Mouse (Mus musculus) myocyte (in vitro differentiated cells): ENCODE results near the gene Lyrm7. TPM values are rescaled to one million over a fixed set of nuclear protein-coding genes. Genes with fewer than 3 reads are reported as not detected.

ENCODE experiments used
- H3K27me3 ChIP-seq: one replicate; pipeline ENCODE4 v1.6.1; 2011; ENCODE audit not compliant: control insufficient read depth, insufficient read depth, insufficient read length
- H3K36me3 ChIP-seq: one replicate; pipeline ENCODE4 v1.6.1; 2011; ENCODE audit not compliant: control insufficient read depth, insufficient read depth
- H3K4me2 ChIP-seq: one replicate; pipeline ENCODE4 v1.6.1; 2011; ENCODE audit warnings: low read depth, control low read depth
- H3K4me3 ChIP-seq: one replicate; pipeline ENCODE4 v1.5.1; 2011; ENCODE audit warnings: mild to moderate bottlenecking, control low read depth, moderate library complexity
- H3K79me2 ChIP-seq: one replicate; pipeline ENCODE4 v1.6.1; 2011; ENCODE audit not compliant: control insufficient read depth, insufficient read depth
- H3ac ChIP-seq: one replicate; pipeline ENCODE4 v1.6.1; 2011; ENCODE audit not compliant: control insufficient read depth, insufficient read length
- CEBPB ChIP-seq: IDR thresholded peaks from 2 replicates; pipeline ENCODE4 v1.6.1; 2011; ENCODE audit warnings: mild to moderate bottlenecking, moderate library complexity; ENCODE audit not compliant: poor library complexity, insufficient read depth, severe bottlenecking
- E2F4 ChIP-seq: IDR thresholded peaks from one replicate; pipeline ENCODE4 v1.6.1; 2011; ENCODE audit warnings: mild to moderate bottlenecking, control low read depth, moderate library complexity; ENCODE audit not compliant: insufficient read depth
- MAX ChIP-seq: IDR thresholded peaks from one replicate; pipeline ENCODE4 v1.6.1; 2011; ENCODE audit warnings: low read depth, mild to moderate bottlenecking, control low read depth
- MYOD1 ChIP-seq, 3 experiments: IDR thresholded peaks; one replicate each; pipeline ENCODE4 v1.6.1; 2011; ENCODE audit warnings: control low read depth in 2 of 3, low read depth in 2 of 3, mild to moderate bottlenecking in 2 of 3, moderate library complexity in 1 of 3; ENCODE audit not compliant: insufficient read length in 2 of 3, control insufficient read depth in 1 of 3
- MYOG ChIP-seq, 3 experiments: IDR thresholded peaks; one replicate each; pipeline ENCODE4 v1.6.1; 2011; ENCODE audit warnings: control low read depth in 2 of 3, low read depth in 2 of 3, mild to moderate bottlenecking in 2 of 3; ENCODE audit not compliant: insufficient read length in 2 of 3, control insufficient read depth in 1 of 3, insufficient read depth in 1 of 3
- POLR2A ChIP-seq: IDR thresholded peaks from one replicate; pipeline ENCODE4 v1.6.1; 2011; ENCODE audit warnings: low read depth, mild to moderate bottlenecking, control low read depth, moderate library complexity; ENCODE audit not compliant: insufficient read length
- POLR2AphosphoS2 ChIP-seq: IDR thresholded peaks from one replicate; pipeline ENCODE4 v1.6.1; 2011; ENCODE audit warnings: low read depth, control low read depth; ENCODE audit not compliant: insufficient read length
- REST ChIP-seq: IDR thresholded peaks from one replicate; pipeline ENCODE4 v1.6.1; 2011; ENCODE audit warnings: mild to moderate bottlenecking, control low read depth, moderate library complexity; ENCODE audit not compliant: insufficient read depth, insufficient read length
- SRF ChIP-seq: IDR thresholded peaks from one replicate; pipeline ENCODE4 v1.6.1; 2011; ENCODE audit warnings: low read depth; ENCODE audit not compliant: control insufficient read depth, insufficient read length
- TCF12 ChIP-seq: IDR thresholded peaks from one replicate; pipeline ENCODE4 v1.6.1; 2011; ENCODE audit warnings: mild to moderate bottlenecking, control low read depth; ENCODE audit not compliant: poor library complexity, insufficient read depth, severe bottlenecking
- TCF3 ChIP-seq: IDR thresholded peaks from one replicate; pipeline ENCODE4 v1.6.1; 2011; ENCODE audit warnings: low read depth, control low read depth; ENCODE audit not compliant: insufficient read length
- USF1 ChIP-seq: IDR thresholded peaks from one replicate; pipeline ENCODE4 v1.6.1; 2011; ENCODE audit warnings: low read depth, mild to moderate bottlenecking, control low read depth, moderate library complexity
- polyA plus RNA-seq: library from polyadenylated mRNA; unstranded; fragments of >200 nt; fragmentation: generic; extraction: Trizol; gene quantifications from one replicate; pipeline ENCODE4 v1.2.1, GENCODE M21; 2012; ENCODE audit warnings: missing spikeins

Lyrm7 gene
- polyA plus RNA-seq, 1 experiment, result 2.2 TPM

- Histone ChIP-seq H3K79me2 (no peaks in the 10 kb centered on the region), H3K4me3 (no peak overlapping the region), H3K4me2 (no peak overlapping the region), H3K27me3 (no peaks in the 10 kb centered on the region), H3ac (no peak overlapping the region), H3K36me3 (no peaks in the 10 kb centered on the region)
- TF ChIP-seq TCF3 (no peak), MYOD1 (IDR thresholded peaks at IDR 0.05; ENCODE audit: control insufficient read depth in 1 of 3, insufficient read length in 2 of 3, low read depth in 2 of 3) (no peak), E2F4 (no peak), POLR2AphosphoS2 (no peak), CEBPB (no peak), SRF (no peak), POLR2A (no peak), TCF12 (no peak), REST (no peak), MAX (no peak), MYOG (IDR thresholded peaks at IDR 0.05; ENCODE audit: control insufficient read depth in 1 of 3, insufficient read depth in 1 of 3, insufficient read length in 2 of 3, low read depth in 2 of 3) (no peak), USF1 (no peak)
These were observed 33.9 kb upstream of the Lyrm7 start for GRCm38 (mm10) chr11:54894589-54894988.

GRCm38 (mm10) chr11:54892091-54892490, 31.4 kb upstream of the Lyrm7 start:
- Histone ChIP-seq H3ac (no peak overlapping the region), H3K4me3 (no peak overlapping the region), H3K27me3 (no peaks in the 10 kb centered on the region), H3K79me2 (no peaks in the 10 kb centered on the region), H3K36me3 (no peaks in the 10 kb centered on the region), H3K4me2 (no peak overlapping the region)
- no peak for TF ChIP-seq USF1
- TF ChIP-seq POLR2A, result no peak
- no peak for TF ChIP-seq REST
- no peak for TF ChIP-seq MYOD1 (IDR thresholded peaks at IDR 0.05; ENCODE audit: control insufficient read depth in 1 of 3, insufficient read length in 2 of 3, low read depth in 2 of 3)

GRCm38 (mm10) chr11:54891341-54891740, 30.6 kb upstream of the Lyrm7 start:
- no peak for TF ChIP-seq USF1
- TF ChIP-seq CEBPB, result no peak
- no peak for TF ChIP-seq MYOG (IDR thresholded peaks at IDR 0.05; ENCODE audit: control insufficient read depth in 1 of 3, insufficient read depth in 1 of 3, insufficient read length in 2 of 3, low read depth in 2 of 3)
- no peak for TF ChIP-seq REST
- TF ChIP-seq TCF12, result no peak
- TF ChIP-seq MYOD1 (IDR thresholded peaks at IDR 0.05; ENCODE audit: control insufficient read depth in 1 of 3, insufficient read length in 2 of 3, low read depth in 2 of 3), result no peak
- no peak for TF ChIP-seq POLR2A
- no peak for TF ChIP-seq POLR2AphosphoS2
- no peak for TF ChIP-seq E2F4
- TF ChIP-seq MAX, result no peak
- no peak for TF ChIP-seq TCF3
- no peak for TF ChIP-seq SRF
- Histone ChIP-seq H3ac (no peak overlapping the region), H3K36me3 (no peaks in the 10 kb centered on the region), H3K27me3 (no peaks in the 10 kb centered on the region), H3K79me2 (no peaks in the 10 kb centered on the region), H3K4me3 (no peak overlapping the region), H3K4me2 (no peak overlapping the region)

- H3K36me3 ChIP-seq, result no peaks in the 10 kb centered on the region
- H3K27me3 ChIP-seq, result no peaks in the 10 kb centered on the region
- no peak overlapping the region for H3K4me3 ChIP-seq
- no peak overlapping the region for H3K4me2 ChIP-seq
- peak; percentile 53 for TF ChIP-seq TCF3
- no peak for TF ChIP-seq E2F4
- TF ChIP-seq MYOD1 (IDR thresholded peaks at IDR 0.05; ENCODE audit: control insufficient read depth in 1 of 3, insufficient read length in 2 of 3, low read depth in 2 of 3), result peak in 2 of 3 experiments; percentile 66 to 73
- no peak for TF ChIP-seq USF1
- TF ChIP-seq POLR2A, result no peak
- TF ChIP-seq MAX, result no peak
- peak; percentile 43 to 86 (median 58) for TF ChIP-seq MYOG (IDR thresholded peaks at IDR 0.05; ENCODE audit: control insufficient read depth in 1 of 3, insufficient read depth in 1 of 3, insufficient read length in 2 of 3, low read depth in 2 of 3)
- no peak for TF ChIP-seq REST
- H3K79me2 ChIP-seq, result no peaks in the 10 kb centered on the region
- H3ac ChIP-seq, result no peak overlapping the region
These were observed 27.2 kb upstream of the Lyrm7 start for GRCm38 (mm10) chr11:54887927-54888326.

GRCm38 (mm10) chr11:54885406-54885805, 24.7 kb upstream of the Lyrm7 start:
- H3K4me3 ChIP-seq, result no peak overlapping the region
- H3K4me2 ChIP-seq, result no peak overlapping the region
- no peaks in the 10 kb centered on the region for H3K79me2 ChIP-seq
- no peak overlapping the region for H3ac ChIP-seq
- H3K27me3 ChIP-seq, result no peaks in the 10 kb centered on the region
- H3K36me3 ChIP-seq, result no peaks in the 10 kb centered on the region
- TF ChIP-seq CEBPB (no peak), TCF3 (no peak), MYOG (IDR thresholded peaks at IDR 0.05; ENCODE audit: control insufficient read depth in 1 of 3, insufficient read depth in 1 of 3, insufficient read length in 2 of 3, low read depth in 2 of 3) (no peak), TCF12 (no peak), MAX (no peak), REST (no peak), E2F4 (no peak), SRF (no peak), MYOD1 (IDR thresholded peaks at IDR 0.05; ENCODE audit: control insufficient read depth in 1 of 3, insufficient read length in 2 of 3, low read depth in 2 of 3) (no peak)
